Mouse (Mus musculus) heart, embryonic 10.5 days (tissue): ENCODE measurements around the gene Gnb5. TPM values are rescaled to one million over a fixed set of nuclear protein-coding genes. Genes with fewer than 3 reads are reported as not detected.

ENCODE experiments used
- DNase-seq: peaks from one replicate; pipeline ENCODE4 v3.0.0-alpha.2; 2017; ENCODE audit warnings: low spot score
- H3K27ac ChIP-seq: fragments of 300-500 bp; sonication (generic); 2 replicates; pipeline ENCODE4 v1.5.1; 2016; ENCODE audit warnings: mild to moderate bottlenecking
- H3K27me3 ChIP-seq: fragments of 300-500 bp; sonication (generic); 2 replicates; pipeline ENCODE4 v1.6.1; 2016; ENCODE audit warnings: mild to moderate bottlenecking; ENCODE audit not compliant: poor library complexity, insufficient read depth, severe bottlenecking
- H3K36me3 ChIP-seq: fragments of 300-500 bp; sonication (generic); 2 replicates; pipeline ENCODE4 v1.6.1; 2016; ENCODE audit warnings: mild to moderate bottlenecking, moderate library complexity
- H3K4me1 ChIP-seq: fragments of 300-500 bp; sonication (generic); 2 replicates; pipeline ENCODE4 v1.6.1; 2016; ENCODE audit warnings: mild to moderate bottlenecking
- H3K4me3 ChIP-seq: fragments of 300-500 bp; sonication (generic); 2 replicates; pipeline ENCODE4 v1.5.1; 2016; ENCODE audit warnings: mild to moderate bottlenecking, moderate library complexity
- H3K9me3 ChIP-seq: fragments of 300-500 bp; sonication (generic); 2 replicates; pipeline ENCODE4 v1.6.1; 2016; ENCODE audit warnings: mild to moderate bottlenecking, moderate library complexity
- WGBS: fragments of 180-500 bp; shearing (Covaris S2); methylation state at CpG from one replicate; pipeline ENCODE4 v1.1.7; 2016; 5-methylcytosine and 5-hydroxymethylcytosine counted together
- polyA plus RNA-seq: library from polyadenylated mRNA; unstranded; fragments of >200 nt; fragmentation: Nextera tagmentation; extraction: Ambion mirVana; gene quantifications from 2 replicates; pipeline ENCODE4 v1.2.1, GENCODE M21; 2016

The Gnb5 gene
- polyA plus RNA-seq, 1 experiment from 2014 or later = 40.4 TPM

DNA sequence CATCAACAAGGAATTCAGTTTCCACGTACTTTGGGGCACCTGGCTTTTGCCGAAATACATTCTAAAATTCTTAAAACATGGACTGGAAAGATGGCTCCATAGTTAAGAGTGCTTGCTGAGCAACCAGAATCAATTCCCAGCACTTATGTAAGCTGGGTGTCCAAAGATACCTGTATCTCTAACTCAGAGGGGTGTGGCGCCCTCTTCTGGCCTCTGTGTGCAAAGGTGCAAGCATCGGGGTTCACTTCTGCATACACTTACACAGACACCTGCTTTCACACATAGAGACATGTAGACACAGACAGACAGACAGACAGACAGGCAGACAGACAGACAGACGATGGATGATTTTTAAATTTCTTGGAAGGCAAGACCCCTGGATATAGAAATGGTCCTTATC, 25.3 kb upstream of the Gnb5 start:
- H3K9me3 ChIP-seq = no peaks in the 10 kb centered on the region
- WGBS = 46% methylated on average over 5 of the region's 5 CpGs
- H3K4me1 ChIP-seq = peaks cover 12% of the 10 kb centered on the region; the same call in 1 of the 2 replicates
- H3K36me3 ChIP-seq = no peaks in the 10 kb centered on the region; the same call in 1 of the 2 replicates
- DNase-seq = no peak
- H3K27ac ChIP-seq = no peak overlapping the region
- H3K4me3 ChIP-seq = no peak overlapping the region
- peaks cover 21% of the 10 kb centered on the region for H3K27me3 ChIP-seq

- Histone ChIP-seq H3K4me1 (peaks cover 8% of the 10 kb centered on the region; the same call in 1 of the 2 replicates), H3K27me3 (peaks cover 21% of the 10 kb centered on the region), H3K4me3 (no peak overlapping the region), H3K9me3 (no peaks in the 10 kb centered on the region), H3K36me3 (no peaks in the 10 kb centered on the region; the same call in 1 of the 2 replicates), H3K27ac (no peak overlapping the region)
- no peak for DNase-seq
- WGBS = 85% methylated on average over 2 of the region's 2 CpGs
These were observed 23.9 kb upstream of the Gnb5 start for GRCm38 (mm10) chr9:75282179-75282578.

GRCm38 (mm10) chr9:75282830-75283229, 23.3 kb upstream of the Gnb5 start:
- peaks cover 8% of the 10 kb centered on the region; the same call in 1 of the 2 replicates for H3K4me1 ChIP-seq
- H3K9me3 ChIP-seq = no peaks in the 10 kb centered on the region
- 17% methylated on average over 3 of the region's 3 CpGs for WGBS
- no peak overlapping the region for H3K27ac ChIP-seq
- H3K27me3 ChIP-seq = peaks cover 21% of the 10 kb centered on the region
- no peak overlapping the region for H3K4me3 ChIP-seq
- no peak for DNase-seq
- H3K36me3 ChIP-seq = no peaks in the 10 kb centered on the region; the same call in 1 of the 2 replicates

DNA sequence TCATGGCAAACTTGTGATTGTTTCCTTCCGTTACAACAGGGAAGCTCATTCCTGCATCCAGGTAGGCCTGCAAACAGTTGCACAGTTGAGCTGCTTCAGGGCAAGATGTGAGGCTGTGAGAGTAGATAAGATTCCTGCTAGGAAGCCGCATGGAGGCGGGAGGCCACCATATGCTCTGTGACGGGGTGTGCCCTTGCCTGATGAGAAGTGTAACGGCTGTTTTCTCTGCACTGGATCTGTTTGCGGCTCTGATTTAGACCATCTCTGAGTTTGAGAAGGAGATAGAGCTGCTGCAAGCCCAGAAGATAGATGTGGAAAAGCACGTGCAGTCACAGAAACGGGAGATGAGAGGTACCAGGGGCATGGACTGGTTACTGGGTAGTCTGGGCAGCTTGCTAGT, 22.5 kb upstream of the Gnb5 start:
- Histone ChIP-seq H3K36me3 (no peaks in the 10 kb centered on the region; the same call in 1 of the 2 replicates), H3K27ac (peak overlapping the region; percentile 3; the same call in 1 of the 2 replicates), H3K4me1 (peaks cover 8% of the 10 kb centered on the region; the same call in 1 of the 2 replicates), H3K9me3 (no peaks in the 10 kb centered on the region), H3K4me3 (no peak overlapping the region), H3K27me3 (peaks cover 21% of the 10 kb centered on the region)
- no peak for DNase-seq
- WGBS = 56% methylated on average over 8 of the region's 8 CpGs

- H3K4me1 ChIP-seq = peaks cover 18% of the 10 kb centered on the region
- no peak overlapping the region for H3K27ac ChIP-seq
- WGBS = 82% methylated on average over 6 of the region's 6 CpGs
- no peaks in the 10 kb centered on the region for H3K9me3 ChIP-seq
- H3K4me3 ChIP-seq = no peak overlapping the region
- H3K36me3 ChIP-seq = no peaks in the 10 kb centered on the region; the same call in 1 of the 2 replicates
- no peak for DNase-seq
- peaks cover 10% of the 10 kb centered on the region for H3K27me3 ChIP-seq
These were observed 20.7 kb upstream of the Gnb5 start for GRCm38 (mm10) chr9:75285363-75285762.

GRCm38 (mm10) chr9:75287636-75288035, 18.5 kb upstream of the Gnb5 start:
- Histone ChIP-seq H3K4me1 (peaks cover 18% of the 10 kb centered on the region), H3K27ac (no peak overlapping the region), H3K4me3 (no peak overlapping the region), H3K9me3 (no peaks in the 10 kb centered on the region), H3K27me3 (peaks cover under 1% of the 10 kb centered on the region), H3K36me3 (no peaks in the 10 kb centered on the region; the same call in 1 of the 2 replicates)
- WGBS = 74% methylated on average over 6 of the region's 6 CpGs
- no peak for DNase-seq

DNA sequence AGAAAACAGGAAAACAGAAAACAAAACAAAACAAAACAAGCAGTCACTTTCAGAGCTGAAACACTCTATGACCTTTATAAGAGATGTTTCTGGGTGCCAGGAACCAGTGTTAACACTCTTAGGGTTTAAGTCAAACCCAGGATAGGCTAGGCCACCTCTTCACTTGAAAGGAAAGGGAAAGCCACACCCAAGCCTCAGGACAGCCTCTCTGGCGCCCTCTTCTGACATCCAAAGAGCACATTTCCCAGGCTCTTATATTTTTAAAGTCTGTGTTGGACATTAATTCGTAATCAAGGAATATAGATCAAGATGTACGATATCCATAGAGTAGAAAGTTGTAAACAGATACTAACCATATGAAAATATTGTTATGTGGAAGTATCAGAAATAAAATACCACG, 16.5 kb upstream of the Gnb5 start:
- DNase-seq = no peak
- 47% methylated on average over 4 of the region's 4 CpGs for WGBS

DNA sequence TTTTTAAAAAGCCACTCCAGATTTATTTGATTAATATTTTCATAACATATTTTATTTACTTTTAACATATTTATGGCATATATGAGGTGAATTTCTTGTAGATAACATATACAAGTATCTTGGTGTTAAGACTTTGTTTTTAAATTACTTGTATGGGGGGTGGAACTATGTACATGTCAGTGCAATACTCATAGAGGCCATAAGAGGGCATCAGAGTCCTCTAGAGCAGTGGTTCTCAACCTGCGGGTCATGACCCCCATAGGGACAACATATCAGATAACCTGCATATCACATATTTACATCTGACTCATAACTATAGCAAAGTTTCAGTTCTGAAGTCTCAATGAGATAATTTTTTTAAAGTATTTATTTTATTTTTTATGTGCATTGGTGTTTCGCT, 6.7 kb upstream of the Gnb5 start:
- H3K9me3 ChIP-seq = no peaks in the 10 kb centered on the region
- DNase-seq = no peak
- 81% methylated on average over 2 of the region's 2 CpGs for WGBS
- H3K36me3 ChIP-seq = no peaks in the 10 kb centered on the region
- H3K27ac ChIP-seq = no peak overlapping the region
- no peak overlapping the region for H3K4me3 ChIP-seq
- peaks cover 16% of the 10 kb centered on the region for H3K4me1 ChIP-seq
- H3K27me3 ChIP-seq = no peaks in the 10 kb centered on the region

More for the DNA sequence above, 16.5 kb upstream of the Gnb5 start:
- H3K4me1 ChIP-seq = peaks cover 9% of the 10 kb centered on the region
- no peaks in the 10 kb centered on the region for H3K9me3 ChIP-seq
- no peak overlapping the region for H3K4me3 ChIP-seq
- H3K36me3 ChIP-seq = no peaks in the 10 kb centered on the region; the same call in 1 of the 2 replicates
- no peaks in the 10 kb centered on the region; the same call in 1 of the 2 replicates for H3K27me3 ChIP-seq
- no peak overlapping the region for H3K27ac ChIP-seq

GRCm38 (mm10) chr9:75303033-75303432, 3.1 kb upstream of the Gnb5 start:
- no peak for DNase-seq
- Histone ChIP-seq H3K27ac (no peak overlapping the region), H3K4me3 (no peak overlapping the region), H3K4me1 (peaks cover 17% of the 10 kb centered on the region), H3K9me3 (no peaks in the 10 kb centered on the region), H3K27me3 (no peaks in the 10 kb centered on the region), H3K36me3 (no peaks in the 10 kb centered on the region)
- 74% methylated on average over 2 of the region's 2 CpGs for WGBS

DNA sequence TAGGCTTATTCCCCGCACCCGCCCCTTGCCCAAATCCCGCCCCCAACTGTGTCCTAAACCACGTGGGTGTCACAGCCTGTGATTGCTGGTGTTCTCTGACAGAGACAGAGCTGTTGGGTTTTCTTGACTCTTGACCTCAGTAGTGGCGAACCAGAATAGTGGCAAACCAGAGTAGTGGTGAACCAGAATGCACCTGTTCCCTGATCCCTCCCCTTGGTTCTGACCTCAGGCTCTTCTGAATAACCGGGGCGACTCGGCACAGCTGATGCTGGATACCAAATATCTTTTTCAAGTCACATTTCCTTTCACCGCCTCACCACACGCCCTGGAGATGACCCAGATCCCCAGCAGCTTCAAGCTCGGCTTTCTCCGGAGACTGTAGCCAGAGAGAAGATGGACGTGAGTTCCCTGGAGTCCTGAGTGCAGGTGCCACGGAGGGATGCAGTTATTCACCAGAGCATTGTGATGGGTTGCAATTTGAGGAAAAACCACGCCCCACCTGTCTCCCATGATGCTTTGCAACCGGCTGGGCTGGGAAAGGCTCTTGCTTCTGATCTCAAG, 2.3 kb upstream of the Gnb5 start:
- Histone ChIP-seq H3K36me3 (no peaks in the 10 kb centered on the region), H3K4me3 (peak overlapping the region; percentile 36), H3K27me3 (no peaks in the 10 kb centered on the region), H3K4me1 (peaks cover 17% of the 10 kb centered on the region), H3K9me3 (no peaks in the 10 kb centered on the region), H3K27ac (no peak overlapping the region)
- no peak for DNase-seq
- WGBS = 23% methylated on average over 16 of the region's 16 CpGs

DNA sequence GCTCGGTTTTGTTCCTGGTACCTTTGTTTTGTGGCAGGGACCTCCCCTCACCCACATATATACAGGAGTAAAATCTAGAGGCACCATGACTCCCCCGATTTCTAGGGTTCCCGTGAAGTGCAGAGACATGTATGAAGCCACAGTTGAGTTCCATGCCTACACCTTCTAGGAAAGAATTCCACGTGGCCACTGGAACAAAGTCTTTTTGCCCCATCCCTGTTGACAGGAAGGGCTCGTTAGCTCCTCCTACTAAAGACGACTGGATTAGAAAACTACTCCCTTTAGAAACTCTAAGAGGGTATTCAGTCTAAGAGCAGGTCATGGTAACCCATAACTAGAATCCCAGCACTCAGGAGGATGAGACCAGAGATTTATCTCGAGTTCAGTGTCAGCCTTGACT, 1.8 kb upstream of the Gnb5 start:
- Histone ChIP-seq H3K4me1 (peaks cover 17% of the 10 kb centered on the region), H3K27ac (no peak overlapping the region), H3K27me3 (no peaks in the 10 kb centered on the region), H3K4me3 (peak overlapping the region; percentile 36), H3K9me3 (no peaks in the 10 kb centered on the region), H3K36me3 (no peaks in the 10 kb centered on the region)
- no peak for DNase-seq
- 33% methylated on average over 7 of the region's 7 CpGs for WGBS

DNA sequence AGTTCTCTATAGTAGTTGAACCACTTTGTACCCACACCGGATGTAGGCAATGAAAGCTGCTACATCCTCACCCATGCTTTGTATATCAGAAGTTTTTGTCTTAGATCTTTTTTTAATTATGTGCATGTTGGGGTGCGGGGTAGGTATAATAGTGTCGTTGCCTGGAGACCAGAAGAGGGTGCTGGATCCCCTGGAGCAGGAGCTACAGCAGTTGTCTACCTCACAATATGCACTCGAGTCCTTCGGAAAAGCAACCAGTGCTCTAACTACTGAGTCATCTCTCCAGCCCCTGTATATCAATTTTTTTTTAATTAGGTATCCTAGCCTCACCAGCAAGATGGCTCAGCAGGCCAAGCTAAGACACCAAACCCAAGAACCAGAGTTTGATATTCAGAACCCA, 927 bp downstream of the Gnb5 start:
- DNase-seq = no peak
- H3K27ac ChIP-seq = no peak overlapping the region
- no peak overlapping the region for H3K4me3 ChIP-seq
- WGBS = 86% methylated on average over 5 of the region's 5 CpGs
- no peaks in the 10 kb centered on the region for H3K9me3 ChIP-seq
- H3K27me3 ChIP-seq = no peaks in the 10 kb centered on the region
- peaks cover 8% of the 10 kb centered on the region; the same call in 1 of the 2 replicates for H3K4me1 ChIP-seq
- no peaks in the 10 kb centered on the region for H3K36me3 ChIP-seq

DNA sequence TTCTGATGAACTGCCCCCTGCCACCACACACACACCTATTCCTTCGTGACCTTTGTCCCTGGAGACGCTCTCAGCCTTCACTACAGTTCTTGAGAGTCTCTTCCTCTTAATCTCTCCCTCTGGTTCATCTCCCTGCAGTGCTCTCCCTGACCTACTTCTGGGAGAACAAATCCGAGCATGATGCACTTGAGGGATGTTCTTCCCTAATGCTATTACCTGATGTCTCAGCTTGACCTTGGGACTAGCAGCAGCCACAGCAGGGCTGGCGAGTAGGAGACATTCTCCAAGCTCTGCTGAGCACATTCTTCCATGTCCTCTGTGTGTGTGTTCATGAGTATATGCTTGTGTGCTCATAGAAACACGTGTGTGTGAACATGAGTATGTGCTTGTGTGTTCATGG, 2.5 kb downstream of the Gnb5 start:
- no peaks in the 10 kb centered on the region for H3K27me3 ChIP-seq

DNA sequence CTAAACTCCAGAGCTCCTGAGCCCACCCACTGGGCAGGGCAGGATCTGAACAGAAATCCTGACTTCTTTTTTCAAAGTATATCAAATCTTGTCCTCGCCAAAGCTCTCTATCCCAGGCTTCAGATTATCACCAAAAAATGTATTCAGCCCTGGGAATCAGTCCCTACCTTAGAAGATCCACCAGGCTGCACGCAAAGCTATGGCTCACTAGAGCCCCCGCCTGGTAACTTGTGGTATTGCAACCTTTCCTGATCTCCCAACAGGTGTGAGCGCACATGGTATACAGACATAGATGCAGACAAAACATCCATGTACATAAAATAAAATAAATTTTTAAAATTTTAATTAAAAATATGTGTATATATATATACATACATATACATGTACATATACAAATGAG, 5.9 kb downstream of the Gnb5 start:
- peak; percentile 86 for DNase-seq
- peaks cover 22% of the 10 kb centered on the region for H3K4me1 ChIP-seq
- H3K36me3 ChIP-seq = no peaks in the 10 kb centered on the region
- no peak overlapping the region for H3K4me3 ChIP-seq
- H3K27ac ChIP-seq = no peak overlapping the region
- H3K9me3 ChIP-seq = no peaks in the 10 kb centered on the region
- no peaks in the 10 kb centered on the region for H3K27me3 ChIP-seq
- WGBS = 14% methylated on average over 4 of the region's 4 CpGs

More for the DNA sequence above, 2.5 kb downstream of the Gnb5 start:
- 51% methylated on average over 5 of the region's 5 CpGs for WGBS
- Histone ChIP-seq H3K9me3 (no peaks in the 10 kb centered on the region), H3K27ac (no peak overlapping the region), H3K4me1 (peaks cover 12% of the 10 kb centered on the region), H3K4me3 (no peak overlapping the region), H3K36me3 (no peaks in the 10 kb centered on the region)
- DNase-seq = no peak
